Mouse (Mus musculus) midbrain, embryonic 16.5 days (tissue): ENCODE measurements around the gene Glis3. TPM values are rescaled to one million over a fixed set of nuclear protein-coding genes. Genes with fewer than 3 reads are reported as not detected.

Experiments used
- ATAC-seq: fragments of 200-750 bp; cut with Nextera tagmentation; 2 replicates; pipeline ENCODE4 v1.8.0; 2017; ENCODE audit warnings: moderate TSS enrichment
- H3K27ac ChIP-seq: fragments of 300-500 bp; sonication (generic); 2 replicates; pipeline ENCODE4 v1.5.1; 2014; ENCODE audit warnings: mild to moderate bottlenecking, low read length, mixed read lengths
- H3K27me3 ChIP-seq: fragments of 300-500 bp; sonication (generic); 2 replicates; pipeline ENCODE4 v1.6.1; 2014; ENCODE audit warnings: low read depth, low read length, mixed read lengths; ENCODE audit not compliant: control insufficient read depth, insufficient read depth
- H3K36me3 ChIP-seq: fragments of 300-500 bp; sonication (generic); 2 replicates; pipeline ENCODE4 v1.6.1; 2014; ENCODE audit warnings: mild to moderate bottlenecking, low read length, moderate library complexity, mixed read lengths; ENCODE audit not compliant: control insufficient read depth, insufficient read depth
- H3K4me1 ChIP-seq: fragments of 300-500 bp; sonication (generic); 2 replicates; pipeline ENCODE4 v1.6.1; 2014; ENCODE audit warnings: mild to moderate bottlenecking, low read length, mixed read lengths; ENCODE audit not compliant: control insufficient read depth, insufficient read depth
- H3K4me2 ChIP-seq: fragments of 300-500 bp; sonication (generic); 2 replicates; pipeline ENCODE4 v1.6.1; 2014; ENCODE audit warnings: mild to moderate bottlenecking, low read length, mixed read lengths
- H3K4me3 ChIP-seq: fragments of 300-500 bp; sonication (generic); 2 replicates; pipeline ENCODE4 v1.5.1; 2014; ENCODE audit warnings: low read depth, mild to moderate bottlenecking, low read length, moderate library complexity, mixed read lengths
- H3K9ac ChIP-seq: fragments of 300-500 bp; sonication (generic); 2 replicates; pipeline ENCODE4 v1.6.1; 2014; ENCODE audit warnings: low read depth, low read length, mixed read lengths
- H3K9me3 ChIP-seq: fragments of 300-500 bp; sonication (generic); replicated peaks from 2 replicates; pipeline ENCODE4 v1.6.1; 2014; ENCODE audit warnings: mild to moderate bottlenecking, low read length, mixed read lengths; ENCODE audit not compliant: control insufficient read depth, poor library complexity, severe bottlenecking
- WGBS: fragments of 180-500 bp; shearing (Covaris S2); extraction: QIAGEN DNeasy Blood & Tissue Kit; methylation state at CpG from one replicate; pipeline ENCODE4 v1.1.7; 2014; 5-methylcytosine and 5-hydroxymethylcytosine counted together
- polyA plus RNA-seq: library from polyadenylated mRNA; unstranded; fragments of >200 nt; fragmentation: Nextera tagmentation; extraction: Ambion mirVana; gene quantifications from 2 replicates; pipeline ENCODE4 v1.2.1, GENCODE M21; 2015

The Glis3 gene
- polyA plus RNA-seq, 1 experiment from 2014 or later: 2.7 TPM

DNA sequence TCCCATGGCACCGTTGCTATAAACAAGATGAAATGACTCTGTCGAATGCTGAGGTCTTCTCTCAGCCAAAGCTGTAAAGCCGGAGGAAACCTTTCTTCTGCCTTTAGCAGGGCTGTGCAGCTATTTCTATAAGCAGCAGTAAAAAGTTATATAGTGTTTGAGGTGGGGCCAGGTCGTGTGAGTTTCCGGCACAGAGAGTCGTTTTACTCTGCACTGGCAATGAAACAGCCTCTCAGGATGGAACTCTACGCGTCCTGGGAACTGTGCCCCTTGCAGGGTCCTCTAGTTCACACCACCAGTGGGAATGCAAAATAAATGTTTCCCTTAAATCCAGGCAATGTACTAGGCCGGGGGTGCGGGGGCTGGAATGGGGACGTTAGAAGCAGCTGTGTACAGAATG is 167.4 kb downstream of the Glis3 start:
- Histone ChIP-seq H3K4me3 (no peak overlapping the region), H3K36me3 (no peaks in the 10 kb centered on the region), H3K4me2 (no peak overlapping the region), H3K27ac (no peak overlapping the region), H3K27me3 (no peaks in the 10 kb centered on the region), H3K9me3 (no peaks in the 10 kb centered on the region), H3K4me1 (no peaks in the 10 kb centered on the region), H3K9ac (no peak overlapping the region)
- 89% methylated on average over 11 of the region's 11 CpGs for WGBS
- no peak for ATAC-seq

DNA sequence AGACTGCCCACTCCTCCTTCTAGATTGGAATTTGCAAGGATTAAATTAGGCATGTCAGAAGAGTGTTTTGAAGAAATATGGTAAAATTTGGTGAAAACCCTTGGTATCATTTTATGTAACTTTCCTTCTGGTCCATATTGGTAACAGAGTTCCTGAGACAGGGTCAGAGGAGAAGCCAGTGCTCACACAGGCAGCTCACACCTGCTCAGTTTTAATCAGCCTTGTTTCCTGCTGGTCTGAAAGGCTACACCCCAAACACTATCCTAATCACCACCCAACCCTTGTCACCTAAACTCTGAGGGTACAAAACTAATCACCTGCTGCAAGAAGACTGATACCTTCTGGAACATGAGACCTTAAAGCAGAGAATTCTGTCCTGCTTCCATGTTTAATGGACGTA is 168.0 kb downstream of the Glis3 start:
- H3K4me1 ChIP-seq: no peaks in the 10 kb centered on the region
- WGBS: 97% methylated on average over 1 of the region's 1 CpGs
- no peak overlapping the region for H3K4me2 ChIP-seq
- H3K36me3 ChIP-seq: no peaks in the 10 kb centered on the region
- H3K27ac ChIP-seq: no peak overlapping the region
- no peak overlapping the region for H3K9ac ChIP-seq
- no peak for ATAC-seq
- H3K27me3 ChIP-seq: no peaks in the 10 kb centered on the region
- no peaks in the 10 kb centered on the region for H3K9me3 ChIP-seq
- H3K4me3 ChIP-seq: no peak overlapping the region

DNA sequence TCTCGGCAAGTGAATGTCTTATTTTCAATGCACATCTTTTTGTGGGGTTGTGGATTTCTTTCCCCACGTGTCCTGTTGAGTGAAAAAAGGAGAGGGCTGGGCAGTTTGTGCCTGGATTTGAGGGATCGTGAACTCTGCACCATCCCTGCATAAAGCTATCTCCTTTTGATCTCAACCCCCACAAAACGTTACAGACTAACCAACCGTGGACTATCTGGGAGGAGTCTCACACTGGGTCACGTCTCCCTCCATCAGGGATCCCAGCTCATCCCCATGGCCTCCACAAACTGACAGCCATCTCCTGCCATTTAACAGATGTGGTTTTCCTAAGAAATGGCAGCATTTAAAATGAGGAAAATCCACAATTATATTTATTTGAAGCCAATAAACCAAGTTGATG is 174.5 kb downstream of the Glis3 start:
- H3K27me3 ChIP-seq: no peaks in the 10 kb centered on the region
- 38% methylated on average over 6 of the region's 6 CpGs for WGBS
- H3K4me2 ChIP-seq: no peak overlapping the region
- no peak for ATAC-seq
- H3K9ac ChIP-seq: no peak overlapping the region
- H3K4me3 ChIP-seq: no peak overlapping the region
- no peak overlapping the region for H3K27ac ChIP-seq
- no peaks in the 10 kb centered on the region for H3K36me3 ChIP-seq
- H3K9me3 ChIP-seq: no peaks in the 10 kb centered on the region
- no peaks in the 10 kb centered on the region; the same call in 1 of the 2 replicates for H3K4me1 ChIP-seq

DNA sequence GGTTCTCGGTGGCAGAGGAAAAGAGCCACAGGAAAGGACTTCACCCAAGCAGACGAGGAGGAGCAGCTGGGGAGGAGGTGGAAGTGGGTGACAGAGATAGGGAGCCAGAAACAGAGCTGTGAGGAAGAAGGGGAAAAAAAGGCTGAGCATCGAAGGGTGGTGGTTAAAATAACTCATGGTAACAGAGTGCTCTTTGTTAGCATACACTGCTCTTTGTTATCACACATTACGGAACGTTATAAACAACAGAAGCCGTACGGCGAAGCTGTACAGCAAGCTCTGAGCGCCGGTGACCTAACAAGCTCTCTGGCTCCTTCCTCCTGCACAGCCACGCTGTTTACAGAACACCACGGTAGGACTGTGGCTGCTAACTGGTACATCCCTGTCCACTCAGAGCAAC is 176.9 kb downstream of the Glis3 start:
- Histone ChIP-seq H3K4me1 (no peaks in the 10 kb centered on the region; the same call in 1 of the 2 replicates), H3K9ac (no peak overlapping the region), H3K4me2 (no peak overlapping the region), H3K36me3 (no peaks in the 10 kb centered on the region), H3K4me3 (no peak overlapping the region), H3K27ac (no peak overlapping the region), H3K27me3 (no peaks in the 10 kb centered on the region), H3K9me3 (no peaks in the 10 kb centered on the region)
- 84% methylated on average over 12 of the region's 12 CpGs for WGBS
- ATAC-seq: no peak

DNA sequence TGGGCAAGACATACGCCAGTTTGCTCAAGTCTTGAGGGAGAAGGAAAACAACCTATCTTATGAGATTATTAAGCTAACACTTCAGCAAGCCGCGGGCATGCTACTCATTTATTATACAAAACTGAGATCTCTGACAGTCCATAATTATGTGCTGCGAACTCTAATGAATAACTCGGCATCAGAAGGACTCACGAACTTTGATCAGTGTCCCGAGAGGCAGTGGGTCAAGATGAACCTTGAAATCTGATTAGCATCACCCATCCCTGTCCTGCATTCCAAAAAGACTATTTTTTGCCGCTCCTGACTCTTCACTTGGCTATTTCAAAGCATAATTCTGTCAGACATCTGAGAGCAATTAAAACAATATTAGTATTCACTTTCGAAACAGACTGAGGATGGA is 178.9 kb downstream of the Glis3 start:
- no peak overlapping the region for H3K4me3 ChIP-seq
- peak; percentile 54; the same call in 1 of the 2 replicates for ATAC-seq

GRCm38 (mm10) chr19:28500505-28500904 is 179.4 kb downstream of the Glis3 start:
- H3K4me3 ChIP-seq: no peak overlapping the region
- no peak overlapping the region for H3K27ac ChIP-seq
- H3K4me1 ChIP-seq: no peaks in the 10 kb centered on the region; the same call in 1 of the 2 replicates
- peak; percentile 67 for ATAC-seq
- no peaks in the 10 kb centered on the region for H3K36me3 ChIP-seq
- H3K9me3 ChIP-seq: no peaks in the 10 kb centered on the region
- H3K9ac ChIP-seq: no peak overlapping the region
- no peaks in the 10 kb centered on the region for H3K27me3 ChIP-seq
- WGBS: 74% methylated on average over 14 of the region's 14 CpGs
- H3K4me2 ChIP-seq: peak overlapping the region; percentile 27

More for the DNA sequence above, 178.9 kb downstream of the Glis3 start:
- H3K36me3 ChIP-seq: no peaks in the 10 kb centered on the region
- no peaks in the 10 kb centered on the region; the same call in 1 of the 2 replicates for H3K4me1 ChIP-seq
- no peaks in the 10 kb centered on the region for H3K9me3 ChIP-seq
- H3K9ac ChIP-seq: no peak overlapping the region
- H3K4me2 ChIP-seq: peak overlapping the region; percentile 27; the same call in 1 of the 2 replicates
- no peak overlapping the region for H3K27ac ChIP-seq
- WGBS: 43% methylated on average over 9 of the region's 9 CpGs
- H3K27me3 ChIP-seq: no peaks in the 10 kb centered on the region

- H3K9me3 ChIP-seq: no peaks in the 10 kb centered on the region
- no peak overlapping the region for H3K4me2 ChIP-seq
- H3K4me3 ChIP-seq: no peak overlapping the region
- H3K9ac ChIP-seq: no peak overlapping the region
- no peaks in the 10 kb centered on the region for H3K36me3 ChIP-seq
- no peaks in the 10 kb centered on the region; the same call in 1 of the 2 replicates for H3K4me1 ChIP-seq
- no peak overlapping the region for H3K27ac ChIP-seq
- 97% methylated on average over 5 of the region's 5 CpGs for WGBS
- ATAC-seq: no peak
- H3K27me3 ChIP-seq: no peaks in the 10 kb centered on the region
Observed at GRCm38 (mm10) chr19:28499786-28500185, 180.1 kb downstream of the Glis3 start.

GRCm38 (mm10) chr19:28495926-28496325 is 184.0 kb downstream of the Glis3 start:
- H3K9me3 ChIP-seq: no peaks in the 10 kb centered on the region
- no peak overlapping the region for H3K9ac ChIP-seq
- H3K27ac ChIP-seq: no peak overlapping the region
- no peak for ATAC-seq
- no peak overlapping the region for H3K4me3 ChIP-seq
- H3K36me3 ChIP-seq: no peaks in the 10 kb centered on the region
- no peak overlapping the region for H3K4me2 ChIP-seq
- 56% methylated on average over 6 of the region's 6 CpGs for WGBS
- H3K4me1 ChIP-seq: no peaks in the 10 kb centered on the region; the same call in 1 of the 2 replicates
- H3K27me3 ChIP-seq: no peaks in the 10 kb centered on the region

- Histone ChIP-seq H3K27ac (no peak overlapping the region), H3K9me3 (no peaks in the 10 kb centered on the region), H3K9ac (no peak overlapping the region), H3K4me2 (no peak overlapping the region), H3K27me3 (no peaks in the 10 kb centered on the region), H3K4me3 (no peak overlapping the region), H3K36me3 (no peaks in the 10 kb centered on the region), H3K4me1 (no peaks in the 10 kb centered on the region)
- 92% methylated on average over 8 of the region's 8 CpGs for WGBS
- no peak for ATAC-seq
Observed at GRCm38 (mm10) chr19:28493605-28494260, 186.1 kb downstream of the Glis3 start.
